Mouse (Mus musculus) monocyte, adult 2 months (primary cell): ENCODE measurements around the gene Piwil4.

ENCODE experiments used
- DNase-seq, 2 experiments: peaks; one replicate each; pipeline ENCODE4 v3.0.0; 2022; ENCODE audit warnings: low spot score in 2 of 2, low read depth in 1 of 2

Gene Piwil4

GRCm38 (mm10) chr9:14740151-14740924 is at the start of gene Piwil4:
Gene Piwil4 (minus strand): TSS chr9:14740733.
- DNase-seq = no peak

DNA sequence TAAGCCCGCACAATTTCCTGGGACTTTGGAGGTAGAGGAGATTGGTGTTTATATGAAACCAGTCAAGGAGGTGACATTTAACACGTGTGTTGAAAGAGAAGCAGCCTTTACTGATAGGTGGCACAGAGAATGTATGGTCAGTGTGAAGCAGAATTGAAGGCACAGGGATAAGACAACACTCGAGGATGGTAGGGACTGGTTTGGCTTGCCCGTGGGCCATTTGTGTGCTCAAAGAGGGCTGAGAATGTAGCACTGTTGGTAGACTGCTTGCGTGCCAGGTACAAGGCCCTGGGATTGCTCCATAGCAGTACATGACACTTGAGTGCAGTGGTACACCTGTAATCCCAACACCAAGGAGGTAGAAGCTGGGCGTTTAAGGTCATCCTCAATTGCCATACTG is 46.8 kb upstream of the Piwil4 start:
- no peak for DNase-seq

DNA sequence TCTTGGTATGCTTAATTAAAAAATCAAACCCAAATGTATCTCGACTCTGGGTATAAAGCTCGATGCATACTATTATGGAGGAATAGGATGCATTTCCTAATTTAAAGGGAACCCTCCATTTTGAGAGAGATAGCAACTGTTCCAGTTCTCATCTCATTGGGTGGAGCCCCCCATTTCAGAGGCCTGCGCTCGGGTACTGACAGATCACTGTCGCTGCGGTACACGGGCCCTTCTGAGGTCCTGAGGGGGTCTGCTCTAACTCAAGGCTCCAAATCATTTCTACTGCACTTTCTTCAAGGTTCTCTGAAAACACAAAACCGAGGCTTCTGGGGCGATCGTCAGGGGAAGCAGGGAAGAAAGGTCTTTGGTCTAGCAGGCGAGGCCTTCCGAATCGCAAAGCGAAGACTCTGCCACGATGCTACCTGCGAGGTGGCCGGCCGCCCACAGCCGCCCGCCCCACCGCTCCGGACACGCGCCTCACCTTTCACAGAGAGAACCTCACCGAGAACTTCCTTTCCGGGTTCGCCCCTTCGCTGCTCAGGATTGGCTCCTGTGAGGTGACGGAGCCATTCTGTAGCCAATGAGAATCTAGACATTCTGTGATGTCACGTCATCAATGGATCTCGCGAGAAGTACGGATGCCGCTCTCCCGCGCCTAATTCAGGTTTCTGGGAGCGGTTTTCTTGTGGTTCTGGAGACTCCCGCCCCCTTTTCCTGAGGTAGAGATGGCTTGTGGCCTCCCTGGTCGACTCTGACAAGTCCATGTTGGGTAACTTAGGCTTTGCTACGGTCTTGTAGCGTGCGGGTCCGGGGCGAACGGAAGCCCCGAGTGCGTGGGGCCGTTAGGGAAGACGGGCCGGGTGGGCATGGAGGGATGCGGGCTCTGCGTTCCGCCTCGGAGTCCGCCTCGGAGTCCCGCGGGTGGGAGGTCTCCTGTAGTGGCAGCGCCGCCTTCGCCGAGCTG is 43.8 kb upstream of the Piwil4 start, which contains the start of the genes Mre11a and Ankrd49:
Gene Mre11a (plus strand): TSS at position 616 of the 964 bp plus-strand sequence.
Gene Ankrd49 (minus strand): TSS at position 818 of the 964 bp plus-strand sequence.
- peak; percentile 82 to 90 for DNase-seq

- no peak for DNase-seq
Observed at GRCm38 (mm10) chr9:14778341-14778740, 37.8 kb upstream of the Piwil4 start.

DNA sequence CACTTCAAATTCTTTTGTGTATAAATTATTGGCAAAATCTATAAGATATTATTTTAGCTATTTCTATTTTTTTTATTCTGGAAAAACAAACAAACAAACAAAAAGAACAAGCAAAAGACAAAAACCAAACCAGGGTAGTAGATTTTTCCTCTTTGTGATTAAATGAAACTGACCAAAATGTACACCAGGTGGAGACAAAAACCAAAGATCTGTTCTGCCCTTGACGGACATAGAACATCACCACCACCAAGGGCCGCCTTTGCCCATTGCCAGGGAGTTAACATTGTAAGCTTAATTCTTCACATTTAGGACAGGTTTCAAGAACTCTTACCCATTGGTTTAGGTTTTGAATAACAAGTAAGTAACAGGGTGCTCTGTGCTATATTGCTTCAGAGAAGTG is 33.3 kb upstream of the Piwil4 start:
- no peak for DNase-seq

DNA sequence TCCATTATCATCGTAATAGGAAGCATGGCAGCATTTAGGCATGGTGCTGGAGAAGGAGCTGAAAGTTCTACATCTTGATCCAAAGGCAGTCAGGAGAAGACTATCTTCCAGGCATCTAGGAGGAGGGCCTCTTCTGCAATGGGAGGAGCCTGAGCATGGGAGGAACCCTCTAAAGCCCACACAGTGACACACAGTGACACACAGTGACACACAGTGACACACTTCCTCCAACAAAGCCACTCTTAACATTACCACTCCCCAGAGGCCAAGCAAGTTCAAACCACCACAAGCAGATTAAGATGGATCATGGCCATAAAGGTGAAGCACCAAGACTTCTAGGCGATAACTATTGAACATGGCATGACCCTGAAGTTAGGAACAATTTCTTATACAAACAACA is 31.5 kb upstream of the Piwil4 start:
- no peak for DNase-seq

DNA sequence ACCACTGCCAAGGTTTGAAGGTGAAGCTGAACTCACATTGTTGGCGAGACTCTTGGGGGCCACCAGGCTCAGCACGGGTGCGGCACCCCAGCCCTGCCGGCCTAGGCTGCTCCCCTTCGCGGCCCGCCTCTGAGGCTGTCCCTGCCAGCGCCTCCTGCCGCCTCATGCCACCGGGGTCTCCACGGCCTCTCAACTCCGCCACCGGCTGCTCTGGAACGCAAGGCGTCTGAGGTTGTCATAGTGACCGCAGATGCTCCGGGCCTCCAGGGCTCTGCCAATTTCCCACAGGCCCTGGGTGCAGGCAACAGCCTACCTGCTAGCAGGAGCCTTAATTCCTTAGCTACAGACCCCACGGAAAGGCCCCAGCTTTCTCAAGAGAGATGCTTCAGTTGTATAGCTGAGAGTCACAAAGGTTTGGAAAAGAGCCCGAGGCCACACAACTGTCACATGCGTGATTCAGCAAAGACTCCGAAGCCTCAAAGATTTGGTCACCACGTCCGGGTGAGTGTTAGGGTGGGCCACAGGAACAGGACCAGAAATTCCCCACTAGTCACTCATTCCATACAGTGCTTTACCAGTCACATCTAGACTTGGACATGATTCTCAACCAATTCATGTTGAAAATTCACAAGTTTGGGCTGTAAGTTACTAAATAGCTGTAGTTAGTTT is 30.4 kb upstream of the Piwil4 start, which contains the start of gene 1700012B09Rik:
Gene 1700012B09Rik (minus strand): TSS at position 228 of the 669 bp plus-strand sequence.
- DNase-seq = no peak

DNA sequence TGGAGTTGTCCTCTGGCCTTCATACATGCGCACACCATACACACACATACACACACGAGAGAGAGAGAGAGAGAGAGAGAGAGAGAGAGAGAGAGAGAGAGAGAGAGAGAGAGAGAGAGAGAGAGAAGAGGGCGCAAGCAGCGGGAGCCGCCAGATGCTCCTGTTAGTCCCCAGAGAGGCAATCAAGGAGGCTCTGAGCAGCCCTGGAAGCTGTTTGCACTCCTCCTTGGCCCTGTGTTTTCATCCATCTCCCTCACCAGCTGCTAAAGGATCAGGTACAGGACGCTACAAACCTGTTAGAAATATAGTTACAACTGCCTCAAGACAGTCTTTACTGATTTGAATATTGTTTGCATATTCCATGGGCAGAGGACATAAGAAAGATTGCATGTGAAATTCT is 29.3 kb upstream of the Piwil4 start:
- no peak for DNase-seq

DNA sequence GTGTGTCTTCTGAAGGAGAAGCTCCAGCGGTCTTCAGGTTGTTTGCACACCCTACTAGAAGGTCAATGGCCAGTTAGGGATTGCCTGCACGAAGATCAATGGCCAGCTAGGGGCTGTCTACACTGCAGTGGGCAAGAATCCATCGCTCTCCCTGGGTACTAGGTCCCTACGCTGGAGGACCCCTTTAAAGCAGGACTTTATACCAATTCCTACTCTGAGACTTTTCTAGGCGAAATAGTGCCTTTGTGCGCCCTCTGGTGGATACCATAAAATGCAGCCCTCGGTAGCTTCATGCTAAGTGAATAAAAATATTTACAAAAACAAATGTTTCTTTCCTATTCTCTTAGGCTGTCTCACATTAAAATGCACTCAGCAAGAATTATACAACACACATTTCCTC is 24.2 kb upstream of the Piwil4 start:
- no peak for DNase-seq

GRCm38 (mm10) chr9:14759261-14759660 is 18.7 kb upstream of the Piwil4 start:
- no peak for DNase-seq

DNA sequence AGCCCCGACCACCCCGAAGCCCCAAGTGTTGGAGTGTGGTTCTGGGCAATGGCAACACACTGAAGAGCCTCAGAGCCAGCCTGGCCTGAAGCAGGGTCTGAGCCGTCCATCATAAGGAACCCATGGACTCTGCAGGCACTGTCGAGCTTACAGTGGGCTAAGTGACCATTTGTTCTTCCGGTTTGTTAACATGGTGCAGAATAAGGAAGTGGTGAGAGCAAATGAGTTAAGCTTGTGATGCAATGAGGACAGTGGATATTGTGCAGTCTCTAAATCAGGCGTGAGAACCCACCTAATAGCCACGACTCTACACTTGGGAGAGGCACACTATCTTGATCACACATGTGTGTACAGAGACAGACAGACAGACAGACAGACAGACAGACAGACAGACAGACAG is 18.1 kb upstream of the Piwil4 start:
- peak in 1 of 2 experiments; percentile 27 for DNase-seq

DNA sequence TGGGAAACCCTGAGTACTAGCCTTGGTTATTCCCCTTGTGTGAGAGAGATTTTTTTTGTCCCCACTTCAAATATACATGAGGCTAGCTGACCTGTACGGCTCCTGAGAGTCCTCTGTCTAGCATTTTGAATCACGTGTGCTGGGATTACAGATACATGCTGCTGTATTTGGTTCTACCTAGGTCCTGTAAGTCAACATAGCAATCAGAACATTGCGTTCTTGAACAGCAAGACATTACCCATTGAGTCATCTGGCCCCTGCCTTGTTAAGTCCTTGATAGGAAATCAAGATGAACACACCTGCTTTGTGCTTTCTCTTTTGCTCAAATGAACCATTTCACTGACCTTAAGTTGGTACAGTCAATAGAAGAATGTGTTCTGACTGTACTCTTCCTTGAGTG is 13.9 kb upstream of the Piwil4 start:
- no peak for DNase-seq

GRCm38 (mm10) chr9:14753947-14754346 is 13.4 kb upstream of the Piwil4 start:
- DNase-seq = no peak

- peak in 1 of 2 experiments; percentile 48 for DNase-seq
Observed at GRCm38 (mm10) chr9:14752001-14752522, 11.5 kb upstream of the Piwil4 start, which contains the start of gene Fut4. Gene Fut4 (minus strand): TSS chr9:14752393.

GRCm38 (mm10) chr9:14751503-14752000 is 11.0 kb upstream of the Piwil4 start:
- no peak for DNase-seq

GRCm38 (mm10) chr9:14750901-14751502 is 10.5 kb upstream of the Piwil4 start:
- DNase-seq = no peak

- no peak for DNase-seq
Observed at GRCm38 (mm10) chr9:14739498-14740150, 909 bp downstream of the Piwil4 start.

- no peak for DNase-seq
Observed at GRCm38 (mm10) chr9:14730941-14731541, 9.5 kb downstream of the Piwil4 start.

GRCm38 (mm10) chr9:14728365-14728764 is 12.2 kb downstream of the Piwil4 start:
- no peak for DNase-seq
